Mouse (Mus musculus) gonadal fat pad, adult 2 months (tissue): ENCODE results near the gene Epb41l1. TPM values are rescaled to one million over a fixed set of nuclear protein-coding genes. Genes with fewer than 3 reads are reported as not detected.

Source experiments
- DNase-seq: peaks from one replicate; pipeline ENCODE4 v3.0.0-alpha.2; 2012; ENCODE audit warnings: low read depth
- polyA plus RNA-seq: library from polyadenylated mRNA; depleted of rRNA; stranded (reverse); fragments of >200 nt; gene quantifications from 2 replicates; pipeline ENCODE4 v1.2.3, GENCODE M21; 2012

Gene Epb41l1
- polyA plus RNA-seq, 1 experiment: 44.8 TPM

DNA sequence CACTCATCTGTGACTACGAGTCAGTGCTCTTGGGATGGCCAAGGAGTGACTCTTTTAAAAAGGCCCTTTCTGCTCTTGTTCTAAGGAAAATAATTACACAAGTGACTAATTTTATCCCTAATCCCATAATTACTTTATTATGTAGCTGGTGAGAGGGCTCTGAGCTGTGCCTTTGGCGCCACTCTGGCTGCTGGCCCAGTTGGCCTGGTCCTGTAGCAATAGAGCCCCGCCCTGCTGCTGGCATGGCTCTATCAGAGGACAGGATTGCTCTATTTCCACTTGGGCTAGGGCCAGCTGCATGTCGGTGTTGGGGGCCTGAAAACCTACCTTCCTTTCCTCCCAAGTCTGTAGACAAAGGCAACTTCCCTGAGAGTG, 36.6 kb downstream of the Epb41l1 start:
- DNase-seq: no peak

DNA sequence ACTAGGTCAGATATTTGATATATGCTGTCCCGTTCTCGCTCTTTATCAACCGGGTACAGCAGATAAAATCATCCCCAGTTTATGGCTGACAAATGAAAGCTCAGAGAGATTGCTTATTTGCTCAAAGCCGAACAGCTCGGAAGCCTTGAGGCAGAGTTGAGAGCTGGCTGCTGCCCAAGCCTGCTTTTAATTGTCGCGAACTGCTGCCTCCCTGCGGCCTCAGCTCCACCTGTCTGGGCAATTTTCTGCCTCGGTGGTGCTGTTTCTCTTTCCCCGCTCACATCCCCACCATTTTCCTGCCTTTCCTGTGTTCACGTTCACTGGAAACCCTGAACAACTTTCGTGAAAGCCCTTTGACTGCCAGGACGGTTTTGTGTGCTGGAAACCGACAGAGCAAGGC, 39.8 kb downstream of the Epb41l1 start:
- no peak for DNase-seq

DNA sequence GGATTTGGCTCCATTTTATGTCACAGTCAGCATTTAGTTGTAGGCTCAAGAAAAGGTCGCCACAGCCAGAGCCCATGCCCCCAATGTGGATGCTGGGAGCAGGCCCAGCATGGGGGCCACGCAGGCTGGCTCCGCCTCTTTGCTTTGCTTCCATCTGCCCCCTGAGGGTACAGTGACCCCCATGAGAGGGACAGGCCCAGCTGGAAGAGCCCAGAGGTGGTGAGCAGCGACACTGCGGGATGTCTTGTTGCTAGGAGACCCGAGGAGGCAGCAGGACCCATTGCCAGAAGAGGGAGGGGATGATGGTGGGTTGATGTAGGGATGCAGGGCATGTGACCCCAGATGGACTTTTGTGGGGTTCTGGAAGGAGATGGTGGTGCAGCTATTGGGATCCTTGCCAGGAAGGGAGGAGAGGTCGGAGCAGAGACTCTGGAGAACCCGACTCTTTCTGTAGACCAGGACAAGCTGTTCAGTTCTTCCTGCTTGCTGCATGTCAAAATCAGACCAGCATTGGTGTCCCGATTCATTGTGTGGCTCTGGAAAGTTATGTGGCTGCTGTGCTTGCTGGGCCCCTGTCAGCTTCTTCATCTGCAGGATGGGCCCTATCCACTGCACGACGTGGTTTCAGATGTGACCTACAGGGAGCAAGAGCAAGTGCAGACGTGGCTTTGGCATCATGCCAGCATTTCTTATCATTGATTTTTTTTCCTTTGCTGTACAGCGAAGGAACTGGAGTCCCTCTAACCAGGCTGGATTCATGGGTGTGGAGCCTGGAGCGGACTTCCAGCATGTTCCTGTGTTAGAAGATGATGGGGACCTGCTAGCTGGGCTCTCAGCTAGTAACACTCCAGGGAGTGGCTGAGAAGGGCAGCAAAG, 41.7 kb downstream of the Epb41l1 start:
- no peak for DNase-seq

DNA sequence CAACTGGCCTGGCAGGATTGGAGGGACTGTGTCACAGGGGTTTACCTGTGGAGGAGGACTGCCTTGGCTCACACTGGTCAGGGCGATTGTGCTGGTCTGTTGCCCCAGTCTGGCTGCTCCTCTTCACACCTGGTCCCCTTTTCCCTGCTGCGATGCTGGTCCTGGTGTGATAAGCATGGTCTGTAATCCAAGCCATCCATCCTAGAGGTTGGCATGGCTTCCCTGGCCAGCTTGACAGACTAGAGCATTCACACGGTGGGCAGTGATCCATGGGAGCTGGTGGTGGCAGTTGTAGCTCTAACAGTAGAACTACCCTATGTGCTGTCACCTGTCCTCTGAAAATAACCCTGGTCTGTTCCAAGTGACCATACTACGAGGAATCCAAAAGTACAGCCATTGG, 43.7 kb downstream of the Epb41l1 start:
- DNase-seq: no peak

DNA sequence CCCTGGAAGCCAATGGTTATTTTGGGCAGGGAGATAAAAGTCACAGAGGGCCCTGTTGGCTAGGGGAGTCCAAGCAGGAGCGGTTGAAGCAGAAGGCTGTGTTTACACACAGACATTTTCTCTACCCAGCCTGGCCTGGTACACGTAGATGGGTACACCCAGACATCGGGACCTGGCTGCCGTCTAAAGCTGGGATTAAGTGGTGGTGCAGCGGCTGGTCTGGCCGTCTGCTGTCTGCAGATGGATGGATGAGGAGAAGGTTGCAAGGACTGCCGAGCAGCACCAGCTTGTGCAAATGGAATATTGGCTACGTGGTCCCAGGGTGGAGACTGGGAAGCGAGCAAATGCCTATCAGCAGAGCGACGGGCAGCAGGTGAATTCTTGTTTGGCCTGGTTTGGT, 46.8 kb downstream of the Epb41l1 start:
- DNase-seq: no peak

DNA sequence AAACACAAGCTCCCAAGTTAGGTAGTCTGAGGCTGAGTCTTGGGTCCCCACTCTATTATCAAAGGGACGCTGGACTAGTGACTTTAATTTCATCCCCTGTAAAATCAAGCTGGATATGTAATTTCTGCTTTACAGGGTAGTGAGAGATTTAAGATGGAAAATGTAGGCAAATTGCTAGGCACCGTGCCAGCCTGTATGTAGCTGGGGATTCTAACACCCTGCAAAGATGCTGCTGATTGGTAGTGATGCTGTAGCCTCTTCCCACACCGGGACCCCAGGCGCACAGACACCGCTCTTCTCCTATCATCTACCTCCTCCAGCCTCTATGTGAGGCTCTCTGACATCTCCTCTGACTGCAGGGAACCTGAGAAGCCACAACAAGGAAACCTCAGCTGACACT, 48.2 kb downstream of the Epb41l1 start:
- no peak for DNase-seq

DNA sequence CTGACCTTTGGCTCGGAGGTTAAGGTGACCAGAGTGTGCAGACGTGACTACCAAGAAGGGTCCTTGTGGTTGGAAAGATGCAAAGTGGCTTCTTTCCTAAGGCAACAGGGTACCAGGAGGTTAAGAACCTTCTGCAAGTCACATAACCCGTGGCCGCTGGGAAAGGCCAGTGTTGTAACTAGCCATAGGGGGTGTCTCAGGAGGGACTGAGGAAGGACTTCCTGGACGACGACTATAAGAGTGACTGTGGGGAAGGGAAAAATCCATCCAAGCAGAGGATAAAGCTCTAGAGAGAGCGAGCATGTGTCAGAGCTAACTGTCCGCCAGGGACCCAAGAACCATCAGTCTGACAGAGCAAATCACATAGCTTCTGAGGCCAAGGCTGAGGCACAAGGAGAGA, 48.8 kb downstream of the Epb41l1 start:
- DNase-seq: no peak

DNA sequence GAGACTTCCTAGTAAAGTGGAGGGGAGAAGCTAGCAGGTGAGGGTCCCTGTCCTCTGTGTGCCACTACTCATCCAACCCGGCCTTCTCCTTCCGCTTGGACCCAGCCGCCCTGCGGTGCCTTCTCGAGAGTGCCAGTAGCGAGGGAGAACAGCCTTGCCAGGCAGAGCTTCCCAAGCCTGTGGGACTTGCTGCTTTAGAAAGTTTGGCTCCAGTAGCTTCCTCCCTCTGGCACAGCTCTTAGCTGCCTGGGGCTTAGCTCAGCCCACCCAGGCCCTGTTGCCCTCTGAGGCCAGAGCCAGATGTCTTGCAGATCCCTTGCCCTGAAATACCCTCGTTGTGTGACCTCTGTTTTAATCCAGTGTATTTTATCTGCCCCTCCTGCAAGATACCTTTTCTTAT, 50.2 kb downstream of the Epb41l1 start:
- DNase-seq: no peak

DNA sequence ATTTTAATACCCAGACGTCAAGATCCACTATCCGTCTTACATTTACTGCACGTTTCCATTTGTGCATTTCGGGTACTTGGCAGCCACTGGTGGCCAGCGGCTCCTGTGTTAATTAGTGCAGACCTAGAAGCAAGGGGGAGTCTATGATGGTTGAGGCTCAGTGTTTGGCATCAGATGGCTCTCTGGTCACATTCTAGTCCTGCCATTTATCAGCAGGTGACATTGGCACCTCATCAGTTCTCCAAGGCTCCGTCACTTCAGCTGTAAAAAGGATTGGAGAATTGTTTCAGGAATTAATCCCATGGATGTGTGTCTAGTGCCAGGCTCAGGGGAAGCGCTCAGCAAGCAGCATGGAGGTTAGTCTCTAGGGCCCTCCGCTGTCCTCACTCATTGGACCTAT, 51.6 kb downstream of the Epb41l1 start:
- no peak for DNase-seq

DNA sequence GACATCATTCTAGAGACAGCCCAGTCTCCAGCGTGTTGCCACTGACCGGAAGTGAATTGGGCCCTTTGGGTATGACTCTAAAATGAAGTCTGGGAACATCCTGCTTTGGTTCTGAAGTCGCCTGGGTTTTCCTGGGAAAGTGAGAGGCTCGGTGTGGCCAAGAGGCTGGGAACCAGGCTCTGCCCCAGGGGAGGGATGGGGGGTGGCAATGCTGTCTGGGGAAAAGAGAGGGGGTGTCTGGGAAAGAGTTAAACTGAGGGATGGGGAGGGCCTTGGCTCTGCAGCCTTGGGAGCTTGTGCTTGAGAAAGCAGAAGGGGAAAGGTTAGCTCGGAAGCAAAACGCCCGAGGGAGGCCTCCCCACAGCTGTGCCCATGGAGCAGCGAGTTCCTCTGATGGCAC, 53.0 kb downstream of the Epb41l1 start:
- no peak for DNase-seq

DNA sequence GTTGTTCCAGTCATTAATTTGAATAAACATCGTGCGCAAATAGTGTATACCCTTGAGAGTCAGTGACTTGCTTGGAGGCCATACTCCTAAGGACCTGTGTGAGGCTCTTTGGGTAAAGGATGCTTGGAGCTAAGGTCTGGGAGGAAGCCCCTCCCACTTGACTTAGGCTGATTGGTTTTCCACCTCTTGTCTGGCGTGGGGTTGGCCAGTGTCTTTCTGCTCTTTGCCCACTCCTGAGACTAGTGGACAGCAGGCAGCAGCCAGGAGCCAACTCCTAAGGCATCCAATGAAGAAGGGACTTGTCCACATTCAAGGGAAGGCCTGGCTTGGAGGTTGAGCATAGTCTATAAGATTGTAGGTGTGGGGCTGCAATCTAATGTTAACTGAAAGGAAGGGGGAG, 53.4 kb downstream of the Epb41l1 start:
- no peak for DNase-seq

DNA sequence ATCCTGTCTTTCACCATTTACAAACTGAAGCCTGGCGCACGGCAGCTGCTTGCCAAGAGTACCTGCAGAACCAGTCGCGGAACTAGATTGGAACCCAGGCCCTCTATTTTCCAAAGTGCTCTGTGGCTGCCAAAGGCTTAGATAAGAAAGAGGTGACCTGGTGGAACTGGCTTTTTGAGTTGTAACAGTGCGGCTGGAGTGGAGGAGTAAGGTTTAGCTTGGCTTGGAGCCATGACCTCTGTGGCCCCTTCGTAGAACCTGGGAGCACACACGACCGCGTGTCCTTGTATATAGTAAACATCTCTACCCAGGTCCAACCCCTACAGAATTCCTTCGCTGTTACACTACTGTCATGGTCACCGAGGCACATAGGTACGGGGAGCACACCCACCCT, 54.2 kb downstream of the Epb41l1 start:
- peak; percentile 86 for DNase-seq

DNA sequence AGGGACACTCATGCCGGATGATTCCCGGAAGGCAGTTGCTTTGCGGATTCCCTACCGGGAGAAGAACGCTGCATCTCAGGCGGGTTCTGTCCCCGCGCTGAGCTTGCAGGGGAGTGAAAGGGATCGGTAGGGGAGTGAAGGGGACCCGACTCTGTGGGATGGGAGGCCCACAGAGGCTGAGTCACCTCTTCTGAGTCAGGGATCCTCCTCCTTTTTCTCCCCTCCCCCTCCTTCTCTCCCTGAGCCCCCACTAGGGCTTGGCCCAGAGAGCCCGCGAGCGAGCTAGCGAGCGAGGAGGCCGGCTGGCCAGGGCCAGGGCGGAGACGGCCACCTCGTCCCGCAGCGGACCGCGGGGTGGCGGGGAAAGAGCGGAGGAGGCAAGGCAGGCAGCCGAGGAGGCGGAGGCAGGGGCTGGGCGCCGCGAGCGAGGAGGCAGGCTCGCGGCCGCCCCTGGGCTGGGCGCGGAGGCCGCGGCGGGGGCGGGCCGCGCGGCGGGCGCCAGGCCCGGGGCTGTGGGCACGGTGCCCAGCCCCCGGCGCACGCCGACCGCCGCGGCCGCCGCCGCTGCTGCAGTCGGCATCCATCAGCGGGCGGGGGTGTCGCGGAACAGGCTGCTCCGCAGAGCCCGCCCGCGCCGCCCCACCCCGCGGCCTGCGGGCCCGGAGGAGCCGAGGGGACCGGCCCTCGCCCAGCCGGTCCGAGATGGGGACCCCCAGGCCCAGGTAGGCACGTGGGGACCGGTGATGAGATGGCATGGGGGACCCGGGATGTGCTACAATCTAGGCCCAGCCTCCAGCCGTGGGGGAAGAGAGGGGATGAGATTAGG, 54.8 kb downstream of the Epb41l1 start:
- DNase-seq: no peak

DNA sequence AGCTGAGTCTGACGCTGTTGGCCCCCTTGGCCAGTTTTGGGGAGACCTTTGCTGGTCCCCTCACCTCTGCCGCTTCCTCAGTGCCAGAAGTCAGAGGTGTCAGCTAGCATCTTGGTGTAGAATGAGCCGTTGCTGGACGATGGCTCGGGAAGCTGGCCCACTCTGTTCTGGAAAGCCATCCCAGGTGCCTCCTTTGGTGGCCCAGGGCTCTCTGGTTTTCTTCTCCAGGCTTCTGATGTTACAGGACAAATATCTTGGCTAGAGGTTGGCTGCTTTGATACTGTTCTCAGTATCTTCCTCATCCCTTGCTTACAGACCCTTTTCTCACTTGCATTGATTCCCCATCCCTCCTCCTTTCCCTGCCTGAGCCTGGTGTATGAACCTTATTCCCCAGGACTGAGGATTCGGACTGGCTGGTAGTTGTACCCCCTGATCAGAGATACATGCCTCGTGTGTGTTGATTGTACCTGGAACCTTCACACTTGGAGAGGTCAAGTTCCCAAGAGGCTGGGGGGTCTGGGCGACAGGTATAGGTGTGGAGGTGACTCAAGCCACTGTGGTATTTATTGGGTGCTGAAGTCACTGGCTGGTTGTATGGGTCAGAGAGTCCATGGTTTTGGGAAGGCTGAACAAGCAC, 55.5 kb downstream of the Epb41l1 start:
- no peak for DNase-seq

DNA sequence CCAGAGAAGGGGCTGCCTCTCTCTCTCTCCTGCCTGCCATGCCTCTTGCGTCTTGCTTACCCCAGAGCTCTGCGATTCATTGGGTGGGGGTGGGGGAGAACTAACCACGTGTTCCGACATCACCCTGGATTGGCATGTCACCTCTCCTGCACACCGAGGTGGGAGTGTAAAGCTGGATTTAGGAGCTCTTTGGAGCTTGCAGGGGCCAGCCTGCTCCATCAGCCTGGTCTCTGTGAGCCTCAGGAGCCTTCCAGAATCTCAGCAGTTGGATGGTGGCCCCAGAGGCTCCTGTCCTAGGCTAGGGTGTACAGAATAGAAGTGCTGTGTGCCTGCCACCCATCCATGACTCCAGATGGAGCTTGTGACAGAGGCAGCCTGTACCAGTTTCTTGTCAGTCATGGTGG, 56.0 kb downstream of the Epb41l1 start:
- DNase-seq: no peak

DNA sequence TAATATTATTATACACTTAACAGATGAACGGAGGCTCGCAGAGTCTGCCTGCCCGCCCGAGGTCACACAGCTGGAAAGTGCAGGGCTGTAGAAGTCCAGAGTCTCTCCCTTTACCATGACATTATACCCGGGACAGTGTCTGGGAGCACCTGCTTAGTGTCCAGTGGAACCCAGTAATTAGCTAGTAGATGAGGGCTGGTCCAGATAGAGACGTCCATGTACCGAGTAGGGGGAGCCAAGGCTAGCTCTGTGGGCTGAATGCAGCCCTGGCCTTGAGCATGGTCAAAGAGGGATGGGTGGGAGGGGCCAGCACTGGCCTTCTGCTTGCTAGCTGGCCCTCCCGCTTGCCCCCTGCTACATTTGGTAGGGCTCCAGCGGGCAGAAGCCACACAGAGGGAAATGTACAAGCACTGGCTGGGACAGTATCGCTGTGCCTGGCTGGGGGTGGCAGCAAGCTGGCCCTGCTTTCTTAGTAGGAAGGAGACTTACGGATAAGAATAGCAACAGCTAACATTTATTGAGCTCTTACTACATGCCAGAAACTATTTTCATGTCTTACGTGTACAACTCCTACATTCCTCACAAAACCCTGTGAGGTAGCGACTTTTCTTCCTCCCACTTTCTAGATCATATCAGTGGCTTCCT, 57.5 kb downstream of the Epb41l1 start:
- no peak for DNase-seq

DNA sequence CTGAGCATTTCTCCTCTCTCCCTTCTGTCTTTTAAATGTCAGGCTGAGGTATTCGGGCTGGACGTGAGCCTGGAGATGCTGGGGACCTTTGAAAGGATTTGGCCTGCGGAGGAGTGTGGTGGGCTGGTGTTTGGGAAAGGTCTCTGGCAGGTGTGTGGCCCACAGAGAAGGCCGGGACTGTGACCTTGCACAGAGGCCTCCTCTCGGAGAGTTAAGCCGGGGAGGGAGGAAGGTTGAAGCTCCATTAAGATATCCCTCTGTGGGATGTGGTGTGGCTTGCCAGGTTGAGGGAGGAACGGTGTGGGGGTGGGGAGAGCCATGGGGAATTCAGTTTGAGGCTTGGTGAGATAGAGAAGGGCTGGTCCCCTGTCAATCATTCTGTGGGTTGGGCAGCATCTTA, 59.1 kb downstream of the Epb41l1 start:
- DNase-seq: no peak

DNA sequence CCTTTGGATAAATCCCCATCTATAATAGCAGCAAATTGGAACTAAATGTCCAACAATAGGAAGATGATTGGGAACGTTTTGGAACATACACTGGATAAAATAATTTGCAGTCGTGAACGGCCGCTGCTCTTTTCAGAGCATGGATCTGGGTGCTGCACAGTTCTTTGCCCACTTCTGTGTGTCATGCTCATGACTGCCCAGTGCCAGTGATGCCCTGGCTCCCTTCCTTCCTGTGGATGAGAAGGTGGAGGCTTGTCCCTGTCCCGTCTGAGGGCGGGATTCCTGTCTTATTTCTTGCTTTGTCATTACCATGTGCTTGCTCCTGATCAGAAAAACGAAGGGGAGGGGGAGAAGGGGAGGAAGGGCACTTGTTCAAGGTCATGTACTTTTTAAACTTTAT, 59.6 kb downstream of the Epb41l1 start:
- no peak for DNase-seq

DNA sequence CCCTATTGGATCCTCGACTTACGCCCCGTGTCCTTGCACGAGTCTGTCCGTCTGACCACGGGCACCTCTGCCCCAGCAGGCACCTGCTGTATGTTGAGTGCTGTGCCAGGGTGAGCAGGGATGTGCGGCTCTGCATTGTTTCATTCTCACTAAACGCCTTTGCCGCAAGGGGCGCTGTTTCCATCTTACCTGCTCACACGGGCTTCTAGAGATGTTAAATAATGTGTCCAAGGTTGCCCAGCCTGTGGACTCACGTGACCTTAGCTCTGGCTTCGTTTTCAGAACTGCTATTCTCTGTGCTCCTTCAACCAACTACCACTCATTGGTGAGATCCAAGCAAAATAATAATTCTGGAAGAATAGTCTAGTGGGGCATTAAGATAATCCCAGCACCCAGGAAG, 61.6 kb downstream of the Epb41l1 start:
- no peak for DNase-seq

DNA sequence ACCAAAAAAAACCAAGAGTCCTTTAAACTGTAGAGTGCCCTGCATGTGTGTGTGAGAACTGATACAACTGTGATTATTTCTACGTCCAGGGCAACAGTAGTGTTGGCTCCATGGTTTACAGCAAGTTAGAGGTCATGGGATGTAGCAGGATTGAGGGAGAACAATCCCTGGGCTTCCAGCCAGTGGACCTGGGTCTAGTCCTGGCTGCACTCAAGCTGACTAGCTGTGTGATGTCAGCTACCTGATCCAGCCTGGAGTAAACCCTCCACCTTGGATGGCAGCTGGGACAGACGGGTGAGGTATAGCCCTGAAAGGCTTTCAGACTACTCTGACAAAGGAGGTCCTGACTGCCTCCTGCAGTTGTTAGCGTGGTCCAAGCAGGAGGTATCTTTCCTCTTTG, 62.1 kb downstream of the Epb41l1 start:
- DNase-seq: no peak

DNA sequence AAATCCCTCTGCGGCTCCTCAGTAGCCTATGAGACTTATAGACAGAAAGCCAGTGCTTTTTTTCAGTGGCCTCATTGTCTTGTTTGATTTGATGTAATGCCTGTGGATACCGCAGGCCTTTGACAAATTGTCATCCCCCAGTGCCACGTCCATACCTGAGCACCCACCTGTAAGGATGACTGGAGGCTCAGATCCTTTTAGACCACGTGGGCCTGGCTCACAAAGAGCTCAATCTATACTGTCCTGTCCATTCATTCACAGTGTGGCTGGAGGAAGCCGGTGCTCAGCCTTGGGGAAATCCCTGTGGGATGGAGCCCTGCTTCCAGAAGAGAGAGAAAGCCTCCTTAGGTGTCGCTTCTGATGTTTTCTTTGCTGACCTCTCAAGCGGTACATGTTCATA, 62.5 kb downstream of the Epb41l1 start:
- DNase-seq: no peak

DNA sequence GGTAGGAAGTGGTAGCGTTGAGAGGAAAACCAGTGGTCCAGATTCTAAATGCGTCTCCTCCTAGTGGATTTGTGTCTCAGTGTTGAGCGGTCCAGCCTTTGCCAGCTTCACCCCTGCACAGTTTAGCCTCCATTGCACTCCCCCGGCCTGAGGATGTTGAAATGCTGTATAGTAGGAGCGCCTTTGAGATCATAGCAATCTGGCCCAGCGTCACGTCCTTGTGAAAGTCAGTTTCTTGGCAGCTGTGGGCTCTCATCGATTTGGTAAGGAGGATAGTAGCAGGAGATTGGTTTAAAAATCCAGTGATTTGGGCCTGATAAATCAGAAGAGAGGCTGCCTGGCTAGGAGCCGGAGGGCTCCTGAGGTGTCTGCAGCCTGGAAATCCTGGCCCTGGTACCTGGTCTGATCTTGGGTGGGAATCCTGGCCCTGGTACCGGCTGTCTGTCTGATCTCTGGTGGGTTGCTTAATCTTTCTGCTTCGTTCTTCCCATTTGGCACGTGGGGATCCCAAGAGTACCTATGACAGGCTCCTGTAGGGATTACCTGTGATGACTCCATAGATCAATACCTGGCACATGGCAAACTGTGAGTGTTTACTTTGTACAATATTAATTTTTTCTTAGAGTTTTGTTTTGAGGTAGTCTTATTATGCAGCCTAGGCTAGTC, 65.5 kb downstream of the Epb41l1 start:
- DNase-seq: no peak
